Mouse (Mus musculus) T-helper 2 cell (primary cell): ENCODE data around the gene Ascc3.

Experiments
- in situ Hi-C: fragments of 300-600 bp; cut with MboI, MseI; formaldehyde crosslinking; loops from one replicate; pipeline ENCODE4 v1.15.1; 2025; ENCODE audit warnings: high pct_unique_total_duplicates

Gene Ascc3

GRCm38 (mm10) chr10:50762984-50763383 lies 170.5 kb downstream of the Ascc3 start:
- in situ Hi-C loops: no loop called here

DNA sequence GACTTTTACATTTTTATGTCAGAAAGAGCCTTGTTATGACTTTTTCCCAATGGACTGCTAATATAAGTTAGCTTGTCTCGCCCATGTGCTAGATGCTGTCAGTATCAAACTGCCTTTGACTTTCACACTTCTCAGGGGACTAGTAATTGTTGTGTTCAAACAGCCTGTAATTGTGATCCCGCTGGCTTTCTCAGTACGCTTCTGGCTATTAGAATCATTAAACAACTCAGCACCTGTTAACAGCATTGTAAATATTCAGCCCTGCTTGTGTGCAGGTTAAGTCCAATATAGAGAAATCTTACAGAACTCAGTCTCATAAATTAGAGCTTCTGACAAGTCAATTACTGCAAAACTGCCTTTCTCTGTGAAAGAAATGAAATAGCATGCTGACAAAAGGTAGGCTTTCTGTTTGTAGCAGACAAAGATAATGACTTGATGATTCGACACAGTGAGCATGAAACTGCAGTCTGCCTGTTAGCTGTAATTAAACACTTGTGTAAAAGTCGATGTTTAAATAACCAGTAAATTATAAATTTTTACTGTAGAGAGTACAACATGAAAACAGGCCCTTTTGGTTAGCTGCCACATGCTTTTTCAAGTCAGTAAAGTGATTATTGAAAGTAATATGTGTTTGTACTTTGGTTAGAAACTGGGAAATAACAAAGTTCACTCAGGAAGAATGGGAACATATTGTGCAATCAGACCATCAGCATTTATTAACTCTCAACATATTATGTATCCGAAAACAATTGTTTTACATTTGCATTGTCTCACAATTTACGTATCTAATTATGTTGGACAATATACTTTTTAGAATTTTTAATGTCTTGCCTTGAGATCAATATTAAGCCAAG lies 171.2 kb downstream of the Ascc3 start:
- in situ Hi-C loops: no loop called here

DNA sequence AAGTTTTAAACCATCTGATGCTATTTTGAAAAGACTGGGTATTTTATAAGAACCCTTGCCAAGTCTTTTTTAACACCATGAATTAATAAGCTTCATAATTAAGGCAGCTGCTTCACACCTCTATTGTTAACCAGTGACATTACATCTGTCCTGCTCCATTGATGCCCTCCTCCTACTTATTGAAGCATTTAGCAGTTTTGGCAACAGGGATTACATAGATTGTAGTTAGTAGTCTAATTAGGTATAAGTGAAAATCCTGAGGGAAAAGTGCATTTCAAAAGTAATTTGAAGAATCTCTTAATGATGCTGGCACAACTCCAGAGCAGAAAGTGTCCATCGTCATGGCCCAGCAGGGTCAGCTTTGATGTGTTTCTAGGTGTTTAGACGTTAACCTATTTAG lies 180.3 kb downstream of the Ascc3 start:
- in situ Hi-C loops: loop anchor here (5.0 kb wide), 1 partner anchor 94 kb away; no protein-coding TSS in a partner anchor

DNA sequence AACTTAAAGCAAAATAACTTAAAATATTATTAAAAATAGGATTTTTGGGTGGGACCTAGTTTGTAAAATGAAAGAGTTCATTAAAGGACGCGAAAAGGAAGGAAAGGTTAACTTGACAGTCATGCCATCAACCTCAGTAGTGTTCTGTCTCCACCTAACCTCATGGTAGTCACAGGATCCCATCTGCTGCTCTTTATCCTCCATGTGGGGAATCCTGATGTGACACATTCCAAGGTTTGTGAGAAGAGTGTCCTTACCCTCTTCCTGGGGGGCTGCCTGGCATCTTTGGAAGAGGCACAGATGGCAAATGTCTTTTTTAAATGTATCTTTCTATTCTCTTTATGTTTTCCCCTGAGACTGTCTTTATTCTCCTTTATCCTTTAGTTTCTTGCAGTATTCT lies 181.4 kb downstream of the Ascc3 start:
- in situ Hi-C loops: loop anchor here (5.0 kb wide), 1 partner anchor 93 kb away; no protein-coding TSS in a partner anchor

GRCm38 (mm10) chr10:50792840-50793239 lies 200.4 kb downstream of the Ascc3 start:
- in situ Hi-C loops: no loop called here

DNA sequence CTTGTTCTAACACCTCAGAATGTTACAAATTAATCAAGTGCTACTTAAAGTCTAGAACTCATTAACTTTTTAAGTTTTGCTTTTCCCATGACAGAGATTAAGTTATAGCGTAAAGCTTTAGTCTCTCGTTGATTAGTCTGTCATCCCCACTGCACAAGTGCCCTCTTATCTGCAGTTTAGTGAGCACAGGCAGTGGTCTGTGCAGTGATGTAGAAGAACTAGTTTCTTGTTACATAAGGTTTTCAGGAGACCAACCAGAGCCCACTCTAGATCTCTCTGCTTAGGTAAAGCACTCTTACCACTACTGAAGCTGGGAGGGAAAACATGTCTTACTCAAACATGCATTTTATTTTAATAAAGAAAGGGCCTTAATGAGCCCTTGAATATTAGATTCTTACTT lies 209.1 kb downstream of the Ascc3 start:
- in situ Hi-C loops: no loop called here

DNA sequence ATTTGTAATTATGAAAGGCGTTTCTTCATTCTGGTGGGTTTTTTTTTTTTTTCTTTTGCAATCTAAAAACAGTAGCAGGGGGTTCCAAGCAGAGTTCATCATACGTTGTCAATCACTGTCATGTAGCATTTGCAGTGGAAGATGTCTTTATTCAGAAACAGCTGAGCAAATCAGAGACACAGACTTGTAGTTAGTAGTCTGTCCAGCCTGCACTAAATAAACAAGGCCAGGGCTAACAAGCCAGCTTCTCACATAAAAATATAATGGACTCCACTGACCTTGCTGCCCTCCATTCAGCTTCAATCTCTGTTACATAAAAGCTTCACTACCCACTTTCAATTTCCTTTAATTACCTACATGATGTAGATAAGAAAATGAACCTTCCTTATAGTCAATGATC lies 209.9 kb downstream of the Ascc3 start:
- in situ Hi-C loops: no loop called here

- in situ Hi-C loops: no loop called here
These were observed 213.7 kb downstream of the Ascc3 start for GRCm38 (mm10) chr10:50806166-50806565.

DNA sequence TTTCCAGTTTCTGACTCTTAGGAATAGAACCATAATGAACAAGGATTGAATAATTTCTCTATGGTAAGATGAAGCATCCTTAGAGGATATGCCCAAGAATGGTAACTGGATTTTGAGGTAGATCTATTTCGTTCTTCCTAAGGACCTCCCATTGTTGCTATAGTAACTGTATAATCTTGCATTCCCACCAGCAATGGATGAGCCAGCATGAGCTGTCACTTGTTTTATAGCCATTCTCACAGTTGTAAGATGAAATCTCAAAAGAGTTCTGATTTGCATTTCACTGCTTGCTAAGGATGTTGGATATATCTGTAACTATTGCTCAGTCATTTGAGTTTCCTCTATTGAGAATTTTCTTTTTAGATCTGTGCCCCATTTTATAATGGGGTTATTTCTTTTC lies 229.9 kb downstream of the Ascc3 start:
- in situ Hi-C loops: no loop called here

DNA sequence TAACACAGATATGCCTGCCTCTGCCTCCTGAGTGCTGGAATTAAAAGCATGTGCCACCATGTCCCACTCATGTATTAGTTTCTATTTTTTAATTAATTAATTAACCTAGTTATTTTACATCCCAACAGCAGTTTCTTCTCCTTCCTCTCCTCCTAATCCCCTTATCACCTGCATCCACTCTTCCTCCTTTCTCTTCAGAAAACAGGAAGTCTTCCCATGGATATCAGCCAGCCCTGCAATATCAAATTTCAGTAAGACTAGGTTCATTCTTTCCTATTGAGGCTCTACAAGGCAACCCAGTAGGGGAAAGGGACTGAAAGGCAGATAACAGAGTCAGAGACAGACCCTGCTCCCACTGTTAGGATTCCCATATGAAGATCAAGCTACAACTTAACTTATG lies 234.4 kb downstream of the Ascc3 start:
- in situ Hi-C loops: no loop called here

- in situ Hi-C loops: no loop called here
These were observed 242.1 kb downstream of the Ascc3 start for GRCm38 (mm10) chr10:50834533-50834932.

DNA sequence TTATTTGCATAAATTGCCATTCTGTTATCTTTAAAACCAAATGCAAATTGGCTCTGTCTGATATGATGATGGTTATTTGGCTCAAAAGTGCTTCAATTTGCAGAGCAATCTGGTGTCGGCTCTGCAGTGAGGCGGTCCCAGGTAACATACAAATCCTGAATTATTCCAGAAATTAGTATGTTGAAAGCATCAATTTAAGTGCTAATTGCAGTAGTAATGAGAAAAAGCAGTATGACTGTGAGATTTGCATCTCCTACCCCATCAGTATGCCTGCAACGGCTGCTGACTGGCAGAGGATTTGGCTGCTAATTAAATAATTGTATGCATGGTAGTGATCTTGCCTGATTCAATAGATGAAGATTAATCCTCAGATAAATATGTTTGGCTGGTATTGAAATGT lies 250.9 kb downstream of the Ascc3 start:
- in situ Hi-C loops: no loop called here

- in situ Hi-C loops: loop anchor here (5.0 kb wide), 1 partner anchor 96 kb away; no protein-coding TSS in a partner anchor
These were observed 275.7 kb downstream of the Ascc3 start for GRCm38 (mm10) chr10:50868202-50868601.

DNA sequence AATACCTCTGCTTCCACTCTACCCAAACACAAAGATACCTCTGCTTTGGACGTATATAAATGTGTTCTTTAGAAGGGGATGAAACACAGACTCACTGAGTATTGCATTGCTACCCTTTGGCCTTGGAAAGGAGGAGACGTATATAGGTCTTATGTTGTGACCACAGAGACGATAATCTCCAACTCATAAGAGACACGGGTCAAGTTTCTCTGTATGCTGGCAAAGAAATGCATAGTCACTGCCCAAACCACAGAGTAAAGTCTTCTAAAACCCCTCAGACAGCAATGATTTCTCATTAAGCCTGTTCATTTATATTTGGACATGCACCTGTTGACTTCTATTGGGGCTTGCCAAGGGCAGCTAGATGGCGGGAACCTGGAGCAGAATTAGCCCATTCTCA lies 284.5 kb downstream of the Ascc3 start:
- in situ Hi-C loops: no loop called here

- in situ Hi-C loops: no loop called here
These were observed 289.1 kb downstream of the Ascc3 start for GRCm38 (mm10) chr10:50881476-50882069.

- in situ Hi-C loops: no loop called here
These were observed 289.9 kb downstream of the Ascc3 start for GRCm38 (mm10) chr10:50882366-50882765.

- in situ Hi-C loops: no loop called here
These were observed 293.8 kb downstream of the Ascc3 start for GRCm38 (mm10) chr10:50886305-50886704.

GRCm38 (mm10) chr10:50890621-50891020 lies 298.2 kb downstream of the Ascc3 start:
- in situ Hi-C loops: no loop called here

GRCm38 (mm10) chr10:50891876-50892711 lies 299.6 kb downstream of the Ascc3 start:
- in situ Hi-C loops: no loop called here

DNA sequence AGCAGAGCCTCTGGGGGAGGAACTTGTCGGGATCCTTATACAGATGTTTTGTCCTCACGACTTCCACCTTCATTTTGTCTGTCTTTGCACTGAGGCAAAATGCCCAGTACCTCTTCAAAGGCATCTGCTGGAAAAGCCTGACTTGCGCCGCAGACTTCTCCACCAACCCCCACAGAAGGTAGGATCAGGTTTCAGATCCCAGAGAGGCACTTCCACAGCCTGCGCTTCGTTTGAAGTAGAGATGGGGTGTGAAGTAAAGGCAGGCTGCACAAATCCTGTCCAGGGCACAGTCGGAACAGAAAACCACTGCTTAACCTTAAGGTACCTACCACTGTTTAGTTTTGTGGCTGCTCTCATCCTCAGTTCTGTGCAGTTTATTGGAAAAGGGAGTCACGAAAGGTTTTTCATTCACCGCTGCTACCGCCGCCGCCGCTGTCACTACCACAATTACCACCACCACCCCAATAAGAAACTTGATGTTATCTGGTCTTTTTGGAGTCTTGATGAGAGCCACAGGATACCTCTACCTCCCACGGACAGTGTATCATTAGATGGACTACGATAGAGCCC lies 300.4 kb downstream of the Ascc3 start:
- in situ Hi-C loops: no loop called here

DNA sequence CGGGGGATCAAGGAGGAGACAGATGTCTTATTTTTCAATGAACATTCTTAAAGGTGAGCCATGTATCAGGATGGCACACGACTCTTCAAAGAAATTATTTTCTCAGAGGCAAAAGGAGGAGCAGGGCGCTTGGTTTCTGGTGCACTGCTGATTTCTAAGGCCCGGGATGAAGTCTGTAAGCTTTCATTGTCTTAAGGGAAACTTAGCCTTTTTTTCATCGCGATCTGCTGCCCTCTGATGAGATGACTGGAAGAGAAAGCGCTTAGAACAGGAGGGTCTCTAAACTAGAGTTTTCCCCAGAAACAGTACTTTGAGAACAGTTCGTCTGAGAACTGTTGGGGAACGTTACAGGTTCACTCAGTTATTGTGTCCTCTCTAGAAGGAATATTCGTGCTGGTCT lies 301.1 kb downstream of the Ascc3 start:
- in situ Hi-C loops: no loop called here
